Comparison of ENCODE assay signal across 8 mouse cellular contexts in the genomic region with DNA sequence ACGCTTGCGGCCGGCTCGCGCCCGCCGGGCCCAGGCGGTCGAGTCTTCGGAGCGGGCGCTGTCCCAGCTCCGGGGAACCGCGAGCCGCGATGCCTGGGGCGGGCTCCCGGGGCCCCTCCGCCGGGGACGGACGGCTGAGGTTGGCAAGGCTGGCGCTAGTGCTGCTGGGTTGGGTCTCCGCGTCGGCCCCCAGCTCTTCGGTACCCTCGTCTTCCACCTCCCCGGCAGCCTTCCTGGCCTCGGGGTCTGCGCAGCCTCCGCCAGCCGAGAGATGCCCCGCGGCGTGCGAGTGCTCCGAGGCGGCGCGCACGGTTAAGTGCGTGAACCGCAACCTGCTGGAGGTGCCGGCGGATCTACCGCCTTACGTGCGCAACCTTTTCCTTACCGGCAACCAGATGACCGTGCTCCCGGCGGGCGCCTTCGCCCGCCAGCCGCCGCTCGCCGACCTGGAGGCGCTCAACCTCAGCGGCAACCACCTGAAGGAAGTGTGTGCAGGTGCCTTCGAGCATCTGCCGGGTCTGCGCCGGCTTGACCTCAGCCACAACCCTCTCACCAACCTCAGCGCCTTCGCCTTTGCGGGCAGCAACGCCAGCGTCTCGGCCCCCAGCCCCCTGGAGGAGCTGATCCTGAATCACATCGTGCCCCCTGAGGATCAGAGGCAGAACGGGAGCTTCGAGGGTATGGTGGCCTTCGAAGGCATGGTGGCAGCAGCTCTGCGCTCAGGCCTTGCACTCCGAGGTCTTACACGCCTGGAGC. TPM values are rescaled to one million over a fixed set of nuclear protein-coding genes. Genes with fewer than 3 reads are reported as not detected.
A peak's percentile ranks its signal among the peaks of the same experiment; 100 is the strongest.
DNase-seq lines count a peak whose midpoint lies in the region; ATAC-seq and TF ChIP-seq lines count a peak whose summit lies in the region.

No protein-coding gene starts in this region.

- 4% methylated on average over 79 of the region's 80 CpGs for WGBS in heart, embryonic 13.5 days
- WGBS in hindbrain, embryonic 16.5 days, result 3% methylated on average over 68 of the region's 80 CpGs
- WGBS in midbrain, embryonic 14.5 days, result 1% methylated on average over 80 of the region's 80 CpGs

- peaks cover 29% of the 10 kb centered on the region for H3K27me3 ChIP-seq in heart, embryonic 13.5 days (replicated peaks)
- peaks cover 59% of the 10 kb centered on the region for H3K27me3 ChIP-seq in E14TG2a.4 (ENCODE audit: insufficient read depth, low read length)
- H3K27me3 ChIP-seq in hindbrain, embryonic 16.5 days (replicated peaks; ENCODE audit: control insufficient read depth, insufficient read depth, low read length), result no peaks in the 10 kb centered on the region
- no peaks in the 10 kb centered on the region; the same call in 1 of the 2 replicates for H3K27me3 ChIP-seq in midbrain, embryonic 14.5 days (ENCODE audit: control insufficient read depth, insufficient read depth, low read length)

- no peak for ATAC-seq in heart, embryonic 13.5 days (ENCODE audit: extremely low read depth, insufficient number of reproducible peaks, low FRiP score, low TSS enrichment)
- peak; percentile 50 for ATAC-seq in hindbrain, embryonic 16.5 days
- ATAC-seq in midbrain, embryonic 14.5 days (ENCODE audit: low FRiP score, low TSS enrichment), result peak; percentile 67

- H3K4me2 ChIP-seq in heart, embryonic 13.5 days, result peak overlapping the region; percentile 85
- peak overlapping the region; percentile 96 for H3K4me2 ChIP-seq in hindbrain, embryonic 16.5 days (ENCODE audit: low read length)
- H3K4me2 ChIP-seq in midbrain, embryonic 14.5 days (ENCODE audit: low read length), result peak overlapping the region; percentile 99

- H3K9me3 ChIP-seq in heart, embryonic 13.5 days, result no peaks in the 10 kb centered on the region
- H3K9me3 ChIP-seq in E14TG2a.4 (ENCODE audit: low read length), result 0 out of 2 replicates have a peak, but pooled peaks cover 3% of the 10 kb centered on the region
- H3K9me3 ChIP-seq in hindbrain, embryonic 16.5 days (ENCODE audit: control insufficient read depth, low read length), result no peaks in the 10 kb centered on the region; the same call in 1 of the 2 replicates
- no peaks in the 10 kb centered on the region for H3K9me3 ChIP-seq in midbrain, embryonic 14.5 days (ENCODE audit: control insufficient read depth, low read length)

- no peak for TF ChIP-seq CTCF in E14TG2a.4 (conservative IDR thresholded peaks at IDR 0.05; ENCODE audit: low read length)

- H3K27ac ChIP-seq in heart, embryonic 13.5 days (replicated peaks), result peak overlapping the region; percentile 79
- peak overlapping the region; percentile 84; the same call in 1 of the 2 replicates for H3K27ac ChIP-seq in hindbrain, embryonic 16.5 days (ENCODE audit: low read depth, low read length)
- peak overlapping the region; percentile 42 for H3K27ac ChIP-seq in midbrain, embryonic 14.5 days (replicated peaks; ENCODE audit: low read depth, low read length)

- peaks cover 6% of the 10 kb centered on the region for H3K36me3 ChIP-seq in heart, embryonic 13.5 days
- peaks cover 5% of the 10 kb centered on the region; the same call in 1 of the 2 replicates for H3K36me3 ChIP-seq in E14TG2a.4 (ENCODE audit: insufficient read depth, low read length)
- no peaks in the 10 kb centered on the region for H3K36me3 ChIP-seq in hindbrain, embryonic 16.5 days (ENCODE audit: control insufficient read depth, insufficient read depth, low read length)
- no peaks in the 10 kb centered on the region for H3K36me3 ChIP-seq in midbrain, embryonic 14.5 days (ENCODE audit: control insufficient read depth, insufficient read depth, low read length)

- H3K4me1 ChIP-seq in heart, embryonic 13.5 days, result peaks cover 10% of the 10 kb centered on the region
- peaks cover 16% of the 10 kb centered on the region for H3K4me1 ChIP-seq in E14TG2a.4 (replicated peaks; ENCODE audit: low read depth, low read length)
- peaks cover 11% of the 10 kb centered on the region for H3K4me1 ChIP-seq in hindbrain, embryonic 16.5 days (ENCODE audit: control insufficient read depth, insufficient read depth, low read depth, low read length)
- H3K4me1 ChIP-seq in midbrain, embryonic 14.5 days (ENCODE audit: control insufficient read depth, insufficient read depth, low read length), result peaks cover 11% of the 10 kb centered on the region; the same call in 1 of the 2 replicates

- H3K4me3 ChIP-seq in heart, embryonic 13.5 days, result peak overlapping the region; percentile 78
- peak overlapping the region; percentile 87 for H3K4me3 ChIP-seq in E14TG2a.4 (replicated peaks; ENCODE audit: low read length)
- peak overlapping the region; percentile 78 for H3K4me3 ChIP-seq in hindbrain, embryonic 16.5 days (ENCODE audit: low read length)
- H3K4me3 ChIP-seq in midbrain, embryonic 14.5 days (replicated peaks; ENCODE audit: low read depth, low read length), result peak overlapping the region; percentile 63

- peak overlapping the region; percentile 85 for H3K9ac ChIP-seq in heart, embryonic 13.5 days
- H3K9ac ChIP-seq in hindbrain, embryonic 16.5 days (ENCODE audit: low read depth, low read length), result peak overlapping the region; percentile 83
- H3K9ac ChIP-seq in midbrain, embryonic 14.5 days (replicated peaks; ENCODE audit: low read length), result peak overlapping the region; percentile 52

- no peak for DNase-seq in heart, adult 9 months (ENCODE audit: low spot score in 2 of 2)
- peak; percentile 44 for DNase-seq in embryo, embryonic 10.5 days (ENCODE audit: low spot score)
- peak; percentile 76 for DNase-seq in midbrain, embryonic 14.5 days
- no peak for DNase-seq in adrenal gland, adult 8-10 months
- DNase-seq in gastrocnemius, adult 8-10 months (ENCODE audit: low spot score in 2 of 2), result no peak

RNA-seq across cellular contexts. Expression of a gene that starts 1.9 kb away (rescaled TPM):
- polyA plus RNA-seq in heart, embryonic 13.5 days (2015; fragmentation: Nextera tagmentation; extraction: Ambion mirVana), result 4.0 and 6.0 TPM in 2 replicates
- polyA plus RNA-seq in hindbrain, embryonic 16.5 days (2015; fragmentation: Nextera tagmentation; extraction: Ambion mirVana), result 17.2 and 17.7 TPM in 2 replicates
- polyA plus RNA-seq in midbrain, embryonic 14.5 days (2014; fragmentation: Nextera tagmentation; extraction: Ambion mirVana), result 15.3 and 20.2 TPM in 2 replicates
- total RNA-seq in adrenal gland, adult 8-10 months (2022), result 1 to 10 TPM; 1.1 to 2.3 (median 1.9) TPM
- under 1 TPM; 0.47 to 0.68 (median 0.63) TPM for total RNA-seq in gastrocnemius, adult 8-10 months (2022)

Comparison
In these comparisons a context has a peak if more than half of its experiments do, and no peak if none do; other contexts are left out.
1. DNase-seq: peak in embryo, embryonic 10.5 days (single experiment) and midbrain, embryonic 14.5 days (single experiment); none in heart, adult 9 months (0 of 2), adrenal gland, adult 8-10 months (single experiment) and gastrocnemius, adult 8-10 months (0 of 2).
2. Peak in every context shown above with its lines, with median percentiles within 50 percentile points of each other: H3K27ac ChIP-seq, H3K4me2 ChIP-seq, H3K4me3 ChIP-seq and H3K9ac ChIP-seq.